Mouse (Mus musculus): Measurements from ENCODE around the gene Itga4. TPM values are rescaled to one million over a fixed set of nuclear protein-coding genes. Genes with fewer than 3 reads are reported as not detected.

Itga4 gene
- total RNA-seq, 4 experiments from 2014 or later, result 8.1 to 10.3 (median 8.9) TPM

- DNase-seq (ENCODE audit: low spot score in 2 of 2), result peak; percentile 19 to 47
Observed at GRCm38 (mm10) chr2:79265665-79266064, 10.4 kb downstream of the Itga4 start.

- no peak for DNase-seq (ENCODE audit: low spot score in 2 of 2)
Observed at GRCm38 (mm10) chr2:79266480-79266879, 11.3 kb downstream of the Itga4 start.

- no peak for DNase-seq (ENCODE audit: low spot score in 2 of 2)
Observed at GRCm38 (mm10) chr2:79267181-79267580, 12.0 kb downstream of the Itga4 start.

- no peak for DNase-seq (ENCODE audit: low spot score in 2 of 2)
Observed at GRCm38 (mm10) chr2:79268863-79269262, 13.6 kb downstream of the Itga4 start.

GRCm38 (mm10) chr2:79270034-79270535, 14.9 kb downstream of the Itga4 start:
- DNase-seq (ENCODE audit: low spot score in 2 of 2), result no peak

- no peak for DNase-seq (ENCODE audit: low spot score in 2 of 2)
Observed at GRCm38 (mm10) chr2:79271838-79272237, 16.6 kb downstream of the Itga4 start.

GRCm38 (mm10) chr2:79278581-79278980, 23.4 kb downstream of the Itga4 start:
- no peak for DNase-seq (ENCODE audit: low spot score in 2 of 2)

- DNase-seq (ENCODE audit: low spot score in 2 of 2), result no peak
Observed at GRCm38 (mm10) chr2:79284206-79284605, 29.0 kb downstream of the Itga4 start.

GRCm38 (mm10) chr2:79290149-79290548, 34.9 kb downstream of the Itga4 start:
- DNase-seq (ENCODE audit: low spot score in 2 of 2), result no peak

GRCm38 (mm10) chr2:79291922-79292321, 36.7 kb downstream of the Itga4 start:
- DNase-seq (ENCODE audit: low spot score in 2 of 2), result no peak

GRCm38 (mm10) chr2:79292431-79292830, 37.2 kb downstream of the Itga4 start:
- peak in 1 of 2 experiments; percentile 11 for DNase-seq (ENCODE audit: low spot score in 2 of 2)

- DNase-seq (ENCODE audit: low spot score in 2 of 2), result no peak
Observed at GRCm38 (mm10) chr2:79302398-79302797, 47.2 kb downstream of the Itga4 start.

GRCm38 (mm10) chr2:79307549-79307948, 52.3 kb downstream of the Itga4 start:
- DNase-seq (ENCODE audit: low spot score in 2 of 2), result peak in 1 of 2 experiments; percentile 64

- peak in 1 of 2 experiments; percentile 58 for DNase-seq (ENCODE audit: low spot score in 2 of 2)
Observed at GRCm38 (mm10) chr2:79309454-79310118, 54.4 kb downstream of the Itga4 start.

GRCm38 (mm10) chr2:79312499-79312898, 57.3 kb downstream of the Itga4 start:
- no peak for DNase-seq (ENCODE audit: low spot score in 2 of 2)

GRCm38 (mm10) chr2:79315108-79315507, 59.9 kb downstream of the Itga4 start:
- DNase-seq (ENCODE audit: low spot score in 2 of 2), result no peak

- no peak for DNase-seq (ENCODE audit: low spot score in 2 of 2)
Observed at GRCm38 (mm10) chr2:79316182-79316880, 61.1 kb downstream of the Itga4 start.

- DNase-seq (ENCODE audit: low spot score in 2 of 2), result no peak
Observed at GRCm38 (mm10) chr2:79328079-79328478, 72.9 kb downstream of the Itga4 start.

- DNase-seq (ENCODE audit: low spot score in 2 of 2), result no peak
Observed at GRCm38 (mm10) chr2:79334661-79335060, 79.4 kb downstream of the Itga4 start.

- DNase-seq (ENCODE audit: low spot score in 2 of 2), result no peak
Observed at GRCm38 (mm10) chr2:79336141-79336540, 80.9 kb downstream of the Itga4 start.

- DNase-seq (ENCODE audit: low spot score in 2 of 2), result no peak
Observed at GRCm38 (mm10) chr2:79339003-79339402, 83.8 kb downstream of the Itga4 start.

- DNase-seq (ENCODE audit: low spot score in 2 of 2), result no peak
Observed at GRCm38 (mm10) chr2:79343115-79343514, 87.9 kb downstream of the Itga4 start.
